Mouse (Mus musculus) erythroblast, embryonic 14.5 days (primary cell): ENCODE results near the gene Caskin2.

Experiments
- GATA1 ChIP-seq: IDR thresholded peaks from 2 replicates; pipeline ENCODE4 v1.6.1; 2012; ENCODE audit warnings: low read length, inconsistent platforms, mixed read lengths
- TAL1 ChIP-seq: IDR thresholded peaks from 3 replicates; pipeline ENCODE4 v1.6.1; 2012; ENCODE audit warnings: low read length, inconsistent platforms, mixed read lengths

DNA sequence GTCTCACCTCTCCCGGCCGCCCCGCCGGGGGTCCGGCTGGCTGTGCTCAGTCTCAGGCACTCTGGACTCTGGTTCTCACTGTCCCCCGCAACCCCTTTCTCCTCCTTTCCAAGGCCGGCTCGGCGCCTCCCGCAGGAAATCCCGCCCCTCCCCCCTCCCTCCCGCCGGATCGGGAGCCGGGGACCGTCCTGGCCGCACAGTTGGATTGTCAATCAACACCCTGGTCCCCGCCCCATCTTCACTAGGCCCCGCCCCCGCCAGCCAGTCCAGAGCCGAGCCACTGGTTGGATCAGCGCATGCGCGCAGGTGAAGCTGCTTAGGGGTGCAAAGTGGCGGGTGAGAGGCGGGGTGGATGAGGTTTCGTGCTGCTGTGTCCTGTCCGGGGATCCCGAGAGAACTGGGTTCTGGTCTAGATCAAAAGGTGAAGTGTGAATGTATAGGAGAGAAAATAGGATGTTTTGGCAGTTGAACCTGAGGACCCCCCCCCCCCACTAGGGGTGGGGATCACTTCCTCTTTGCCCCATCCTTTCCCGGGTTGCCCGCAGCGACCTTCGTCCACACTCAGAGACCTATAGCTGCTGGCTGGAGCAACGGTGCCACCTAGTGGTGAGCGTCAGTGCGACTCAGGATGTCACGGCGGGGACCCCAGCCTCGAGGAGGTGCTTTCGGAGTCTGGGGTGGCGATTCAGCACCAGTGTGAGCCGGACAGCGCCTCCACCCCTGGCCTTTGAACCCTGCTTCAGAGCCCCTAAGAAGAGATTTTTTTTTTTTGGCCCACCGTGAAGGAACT, at the start of gene Caskin2:
- no peak for TF ChIP-seq GATA1
- TF ChIP-seq TAL1: no peak; the same call in 2 of the 3 replicates
